Mouse (Mus musculus): ENCODE data around the gene Gm6401. TPM values are rescaled to one million over a fixed set of nuclear protein-coding genes. Genes with fewer than 3 reads are reported as not detected.

Gm6401 gene
- not detected for total RNA-seq (2023)

DNA sequence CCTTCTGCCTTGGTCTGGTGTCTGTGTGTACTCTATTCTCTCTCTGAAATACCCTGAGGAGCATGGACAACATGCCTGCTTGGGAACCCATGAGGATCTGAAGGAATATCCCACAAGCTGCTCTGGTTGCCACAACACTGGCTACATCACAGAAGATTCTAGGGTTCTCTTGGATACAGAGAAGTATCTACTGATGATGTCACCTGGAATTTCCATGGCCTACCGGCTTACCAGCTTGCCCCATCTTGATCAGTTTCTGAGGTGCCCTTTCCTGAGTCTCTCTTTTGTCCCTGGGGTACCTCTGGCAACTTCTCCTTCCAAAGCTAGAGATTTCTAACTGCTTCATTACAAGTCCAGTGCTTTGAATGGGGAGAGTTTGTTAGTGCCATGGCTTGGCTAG is at the start of gene Gm6401:
Gene Gm6401, minus strand, starts transcription at position 101 of the 400 bp plus-strand sequence.

DNA sequence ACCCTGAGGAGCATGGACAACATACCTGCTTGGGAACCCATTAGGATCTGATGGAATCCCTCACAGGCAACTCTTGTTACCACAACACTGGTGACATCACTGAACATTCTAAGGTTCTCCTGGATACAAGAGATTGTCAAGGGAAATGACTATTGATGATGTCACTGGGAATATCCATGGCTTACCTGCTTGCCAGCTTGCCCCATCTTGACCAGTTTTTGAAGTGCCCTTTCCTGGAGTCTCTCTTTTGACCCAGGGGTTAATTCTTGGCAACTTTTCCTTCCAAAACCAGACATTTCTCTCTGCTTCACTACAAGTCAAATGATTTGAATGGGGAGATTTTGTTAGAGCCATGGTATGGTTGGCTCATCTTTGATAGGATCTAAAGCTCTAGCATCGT is 15.5 kb upstream of the Gm6401 start, which contains the start of gene Gm3543:
Gene Gm3543, minus strand, starts transcription at position 101 of the 400 bp plus-strand sequence.

DNA sequence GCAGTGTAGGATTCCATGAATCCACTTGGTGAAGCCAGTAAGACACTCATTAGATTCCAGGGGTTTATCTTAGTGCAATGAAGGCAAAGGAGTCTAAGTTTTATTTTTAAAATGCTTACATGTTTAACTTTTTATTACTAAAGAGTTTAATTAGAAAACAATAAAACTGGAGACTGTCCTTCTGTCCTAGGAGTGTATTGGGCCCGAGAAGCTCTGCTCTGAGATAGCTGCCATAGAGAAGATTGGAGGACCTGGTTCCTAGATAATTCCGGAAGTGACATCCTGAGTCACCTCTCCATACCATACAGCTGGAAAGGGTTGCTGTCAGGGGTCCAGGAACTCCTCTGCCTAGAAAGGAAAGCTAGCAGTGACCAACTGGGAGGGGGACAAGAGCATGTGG is 24.0 kb downstream of the Gm6401 start, which contains the start of gene 1700024B05Rik:
Gene 1700024B05Rik, plus strand, starts transcription at position 301 of the 400 bp plus-strand sequence.

DNA sequence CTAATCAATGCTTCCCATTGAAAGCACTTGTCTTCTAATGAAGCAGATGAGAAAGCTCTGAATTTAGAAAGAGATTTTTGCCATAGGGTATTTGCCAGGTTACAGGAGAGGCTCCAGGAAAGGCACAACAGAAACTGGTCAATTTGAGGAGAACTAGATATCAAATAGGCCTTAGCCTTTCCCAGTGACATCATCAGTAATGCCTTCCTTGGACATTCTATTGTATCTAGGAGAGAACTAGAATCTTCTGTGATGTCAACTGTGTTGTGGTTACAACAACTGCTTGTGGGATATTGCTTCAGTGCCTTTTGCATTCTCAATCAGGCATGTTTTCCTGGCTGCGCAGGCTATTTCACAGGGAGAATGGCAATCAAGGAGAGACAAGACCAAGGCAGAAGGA is 43.1 kb downstream of the Gm6401 start, which contains the start of gene 1700049E17Rik1:
Gene 1700049E17Rik1, plus strand, starts transcription at position 301 of the 400 bp plus-strand sequence.

Other genes with a start within 250 kb of the Gm6401 start
- not detected for gene Gm7929, start 217.3 kb downstream of the Gm6401 start, total RNA-seq (2023)
- gene Gm47189, start 195.5 kb downstream of the Gm6401 start, total RNA-seq (2023), result not detected
- gene Gm7980, start 60.6 kb downstream of the Gm6401 start, total RNA-seq (2023), result not detected
- gene 1700049E17Rik1, start 43.0 kb downstream of the Gm6401 start, total RNA-seq (2023), result not detected
- not detected for gene 1700024B05Rik, start 23.9 kb downstream of the Gm6401 start, total RNA-seq (2023)
- not detected for gene Gm3543, start 15.4 kb upstream of the Gm6401 start, total RNA-seq (2023)
- not detected for gene Gm7951, start 149.4 kb upstream of the Gm6401 start, total RNA-seq (2023)
- not detected for gene Gm17027, start 194.7 kb upstream of the Gm6401 start, total RNA-seq (2023)
- gene Gm3573, start 222.9 kb upstream of the Gm6401 start, total RNA-seq (2023), result not detected